Mouse (Mus musculus) kidney, adult 8-10 months (tissue): ENCODE measurements around the gene Angptl8.

Experiments used
- DNase-seq, 2 experiments: peaks; one replicate each; pipeline ENCODE4 v3.0.0; 2022

The Angptl8 gene

DNA sequence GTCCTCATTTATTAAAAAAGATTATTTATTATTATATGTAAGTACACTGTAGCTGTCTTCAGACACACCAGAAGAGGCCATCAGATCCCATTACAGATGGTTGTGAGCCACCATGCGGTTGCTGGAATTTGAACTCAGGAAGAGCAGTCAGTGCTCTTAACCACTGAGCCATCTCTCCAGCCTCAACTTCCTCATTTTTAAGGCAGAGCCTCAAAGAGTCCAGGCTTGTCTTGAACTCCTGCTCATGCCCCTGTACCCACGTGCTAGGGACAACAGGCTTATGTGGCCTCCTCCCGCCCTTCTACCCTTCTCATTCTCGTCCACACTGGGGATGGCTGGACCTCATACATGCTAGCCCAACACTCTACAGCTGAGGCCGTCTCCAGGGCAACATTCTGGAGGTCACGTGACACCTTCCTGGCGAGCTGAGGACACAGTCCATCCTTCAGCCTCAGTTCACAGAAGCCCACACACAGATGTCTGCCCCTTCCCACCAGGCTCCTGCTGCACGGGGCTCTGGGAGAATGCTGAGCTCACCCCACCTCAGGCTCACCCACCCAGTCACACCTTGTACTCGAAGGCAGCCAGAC lies 18.5 kb upstream of the Angptl8 start:
- no peak for DNase-seq

DNA sequence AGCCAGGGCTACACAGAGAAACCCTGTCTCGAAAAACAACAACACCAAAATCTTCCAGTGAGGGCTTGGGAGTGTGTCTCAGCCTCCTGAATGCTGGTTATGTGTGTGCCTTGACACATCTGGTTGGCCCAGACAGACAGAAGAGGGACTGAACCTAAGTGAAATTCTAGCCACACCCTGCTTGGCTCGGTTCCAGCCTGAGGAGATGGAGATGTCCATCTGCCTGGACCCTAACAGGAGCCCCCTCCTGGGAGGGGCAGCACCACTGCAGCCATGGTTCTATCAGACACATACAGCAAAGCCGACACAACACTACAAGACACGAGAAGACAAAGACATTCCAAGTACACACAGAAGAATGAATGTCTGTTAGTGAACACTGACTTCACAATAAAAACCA lies 17.2 kb upstream of the Angptl8 start:
- DNase-seq = no peak

GRCm38 (mm10) chr9:21818561-21818960 lies 16.7 kb upstream of the Angptl8 start:
- no peak for DNase-seq

GRCm38 (mm10) chr9:21819181-21819729 lies 16.1 kb upstream of the Angptl8 start:
- DNase-seq = no peak

- DNase-seq = no peak
Measured at GRCm38 (mm10) chr9:21820183-21820582, 15.1 kb upstream of the Angptl8 start.

DNA sequence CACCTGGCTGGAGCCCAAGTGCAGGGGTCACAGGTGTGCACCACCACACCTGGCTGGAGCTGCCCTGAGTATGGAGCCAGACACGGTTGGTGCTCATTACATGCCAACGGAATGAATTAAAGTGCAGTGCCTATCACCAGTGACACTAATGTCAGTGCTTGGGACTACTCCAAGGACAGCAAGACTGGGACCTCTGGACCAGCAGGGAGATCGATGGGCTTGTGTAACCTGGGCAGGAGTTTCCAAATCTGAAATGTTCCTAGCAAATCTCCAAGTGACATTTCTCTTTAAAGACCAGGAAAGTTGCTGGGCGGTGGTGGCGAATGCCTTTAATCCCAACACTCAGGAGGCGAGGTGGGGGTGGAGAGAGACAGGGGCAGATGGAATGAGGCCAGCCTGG lies 12.6 kb upstream of the Angptl8 start:
- DNase-seq = no peak

DNA sequence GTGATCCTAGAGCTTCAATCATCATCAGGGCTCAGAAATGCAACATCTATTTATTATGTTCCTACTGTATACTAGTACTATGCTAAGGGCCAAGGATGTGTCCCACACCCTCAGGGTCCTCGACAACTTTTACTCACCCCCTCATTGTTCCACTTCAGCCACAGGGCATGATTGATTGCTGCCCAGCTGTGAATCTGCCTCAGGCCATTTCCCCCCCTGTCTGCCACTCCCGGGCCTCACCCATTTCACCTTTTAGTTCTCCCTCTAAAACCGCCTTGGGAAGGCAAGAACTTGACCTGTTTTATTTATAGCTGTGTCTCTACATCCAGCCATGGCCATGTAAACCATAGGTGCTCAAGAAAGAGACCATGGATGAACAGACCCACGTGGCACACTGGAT lies 11.4 kb upstream of the Angptl8 start:
- no peak for DNase-seq

- DNase-seq = no peak
Measured at GRCm38 (mm10) chr9:21824366-21824765, 10.9 kb upstream of the Angptl8 start.

- DNase-seq = no peak
Measured at GRCm38 (mm10) chr9:21829834-21830460, 5.4 kb upstream of the Angptl8 start.

GRCm38 (mm10) chr9:21830461-21830850 lies 4.9 kb upstream of the Angptl8 start:
- no peak for DNase-seq

DNA sequence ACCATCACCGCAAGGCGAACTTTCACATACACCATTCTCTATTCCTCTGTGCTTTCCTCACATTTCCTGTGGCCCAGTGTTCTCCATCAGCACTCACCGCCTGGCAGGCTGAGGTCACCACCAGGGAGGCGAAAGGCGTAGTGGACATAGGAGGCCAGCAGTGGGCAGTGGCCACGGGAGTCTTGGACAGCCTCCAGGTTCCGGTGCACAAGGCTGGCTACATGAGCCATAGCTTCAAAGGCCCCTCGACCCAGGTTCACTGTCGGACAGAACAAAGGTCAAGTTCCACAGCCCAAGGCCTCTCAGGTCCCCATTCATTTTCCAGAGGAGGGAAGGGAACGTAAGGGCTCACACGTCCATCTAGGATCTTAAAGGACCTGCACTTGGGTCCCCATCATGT lies 4.4 kb upstream of the Angptl8 start:
- DNase-seq = peak; percentile 64 to 73

DNA sequence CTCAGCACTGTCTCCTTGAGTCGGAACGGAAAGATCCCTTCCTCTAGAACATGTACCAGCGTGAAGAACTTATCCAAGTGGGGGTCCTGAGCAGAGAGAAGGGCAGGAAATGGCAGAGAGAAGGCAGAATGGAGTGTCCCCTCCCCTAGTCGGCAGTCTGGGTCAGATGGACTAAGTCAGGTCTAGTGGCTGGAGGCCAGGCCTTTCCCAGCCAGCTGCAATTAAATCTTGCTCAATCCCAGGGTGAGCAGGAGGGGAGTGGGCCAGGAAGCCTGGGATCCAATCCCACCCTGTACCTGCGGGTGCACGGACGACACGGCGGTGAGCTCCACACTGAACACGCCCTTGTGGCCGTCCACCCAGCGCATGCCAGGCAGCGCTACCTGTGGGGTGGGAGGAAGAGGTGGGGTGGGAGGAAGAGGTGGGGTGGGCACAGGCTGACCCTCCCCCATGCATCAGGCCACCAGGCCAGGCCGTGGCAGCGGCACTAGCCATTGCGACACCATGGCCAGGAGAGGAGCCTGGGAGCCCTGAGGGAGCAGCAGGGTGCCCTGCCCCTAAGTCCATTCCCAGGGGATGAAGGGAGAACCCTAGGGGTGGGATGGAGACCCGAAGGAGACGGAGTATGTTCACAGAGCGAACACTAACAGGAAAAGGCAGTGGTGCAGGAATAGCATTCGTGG lies 3.6 kb upstream of the Angptl8 start:
- DNase-seq = no peak

DNA sequence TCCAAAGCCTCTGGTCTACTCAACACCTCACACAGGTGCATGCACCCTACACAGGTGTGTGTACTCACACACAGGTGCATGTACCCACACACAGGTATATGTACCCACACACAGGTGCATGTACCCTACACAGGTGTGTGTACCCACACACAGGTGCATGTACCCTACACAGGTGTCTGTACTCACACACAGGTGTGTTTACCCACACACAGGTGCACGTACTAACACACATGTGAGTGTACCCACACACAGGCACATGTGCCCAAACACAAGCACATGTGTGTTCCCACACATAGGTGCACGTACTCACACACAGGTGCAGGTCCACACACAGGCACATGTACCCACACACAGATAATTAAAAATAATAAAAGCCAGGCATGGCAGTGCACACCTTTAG lies 2.4 kb downstream of the Angptl8 start:
- DNase-seq = no peak

DNA sequence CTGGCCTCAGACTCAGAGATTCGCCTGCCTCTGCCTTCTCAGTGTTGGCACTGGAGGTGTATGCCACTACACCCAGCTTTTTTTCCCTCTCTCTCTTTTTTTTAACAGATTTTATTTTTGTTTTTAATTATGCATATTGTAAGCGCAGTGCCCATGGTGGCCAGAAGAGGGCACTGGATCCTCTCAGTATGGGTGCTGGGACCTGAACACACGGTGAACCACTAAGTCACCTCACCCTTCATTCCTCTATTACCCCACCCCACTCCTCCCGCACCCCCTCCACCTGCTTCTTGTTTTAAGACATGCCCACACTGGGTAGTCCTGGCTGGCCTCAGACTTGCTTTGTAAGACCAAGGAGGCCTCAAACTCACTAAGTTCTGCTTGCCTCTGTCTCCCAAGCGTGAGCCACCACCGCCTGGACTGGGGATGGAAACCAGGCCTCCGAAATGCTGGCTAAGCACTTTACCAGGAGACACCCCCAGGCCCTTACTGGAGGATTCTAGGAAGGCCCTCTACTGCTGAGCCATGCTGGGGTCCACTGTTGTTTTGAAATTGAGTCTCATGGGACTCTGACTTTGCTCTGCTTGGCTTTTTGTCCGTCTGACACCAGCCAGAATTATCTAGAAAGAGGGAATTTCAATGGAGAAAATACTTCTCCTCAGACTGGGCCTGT lies 4.9 kb downstream of the Angptl8 start:
- DNase-seq = peak in 1 of 2 experiments; percentile 69

DNA sequence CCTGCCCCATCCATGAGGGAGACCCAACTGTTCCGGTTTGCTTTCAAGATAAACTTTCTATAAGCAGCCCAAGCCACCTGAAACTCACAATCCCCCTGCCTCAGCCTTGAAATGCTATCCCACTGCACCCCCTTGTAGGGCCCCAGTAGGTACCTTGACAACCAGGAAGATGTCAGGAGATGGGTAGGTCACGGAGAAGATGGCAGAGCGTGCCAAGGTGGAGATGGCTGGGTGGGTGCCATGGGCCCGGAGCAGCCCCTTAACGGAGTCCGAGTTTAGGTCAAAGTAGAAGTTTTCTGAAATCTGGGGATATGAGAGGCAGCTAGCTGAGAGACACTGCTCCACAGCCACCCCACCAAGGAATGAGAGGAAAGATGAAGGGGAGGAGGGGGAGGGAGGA lies 6.0 kb downstream of the Angptl8 start:
- no peak for DNase-seq

- DNase-seq = peak; percentile 33 to 40
Measured at GRCm38 (mm10) chr9:21842391-21842790, 7.1 kb downstream of the Angptl8 start.

GRCm38 (mm10) chr9:21843086-21843485 lies 7.8 kb downstream of the Angptl8 start:
- no peak for DNase-seq

DNA sequence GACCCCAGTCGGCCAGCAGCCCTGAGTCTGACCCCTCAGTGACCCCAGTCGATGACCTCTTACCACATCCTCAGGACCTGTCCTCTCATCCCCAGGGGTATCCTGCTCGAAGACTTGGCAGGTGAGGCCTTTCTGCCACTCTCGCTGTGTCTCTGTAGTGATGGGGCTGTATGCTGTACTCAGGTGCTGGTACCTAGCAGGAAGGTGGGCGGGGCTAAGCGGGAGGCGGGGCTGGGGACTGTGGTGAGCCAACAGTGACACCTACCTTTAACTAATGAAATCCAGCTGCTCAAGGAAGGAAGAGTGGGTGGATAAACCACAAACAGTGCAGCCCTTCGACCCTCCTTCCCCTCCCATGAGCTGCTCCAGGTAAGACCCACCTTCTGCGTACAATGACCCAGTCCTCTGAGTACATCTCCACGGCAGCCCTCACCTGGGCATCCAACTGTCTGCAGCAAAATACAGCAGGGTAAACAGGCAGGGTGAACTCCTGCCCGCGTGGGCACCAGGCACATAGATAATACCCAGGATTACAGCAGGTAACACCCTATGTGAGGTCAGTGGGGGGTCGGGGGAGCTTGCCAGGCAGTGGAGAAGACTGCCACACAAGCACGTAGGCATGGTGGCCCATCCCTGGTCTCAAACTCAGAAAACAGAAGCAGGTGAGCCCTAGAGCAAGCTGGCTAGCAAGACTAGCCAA lies 10.2 kb downstream of the Angptl8 start:
- DNase-seq = peak in 1 of 2 experiments; percentile 43

DNA sequence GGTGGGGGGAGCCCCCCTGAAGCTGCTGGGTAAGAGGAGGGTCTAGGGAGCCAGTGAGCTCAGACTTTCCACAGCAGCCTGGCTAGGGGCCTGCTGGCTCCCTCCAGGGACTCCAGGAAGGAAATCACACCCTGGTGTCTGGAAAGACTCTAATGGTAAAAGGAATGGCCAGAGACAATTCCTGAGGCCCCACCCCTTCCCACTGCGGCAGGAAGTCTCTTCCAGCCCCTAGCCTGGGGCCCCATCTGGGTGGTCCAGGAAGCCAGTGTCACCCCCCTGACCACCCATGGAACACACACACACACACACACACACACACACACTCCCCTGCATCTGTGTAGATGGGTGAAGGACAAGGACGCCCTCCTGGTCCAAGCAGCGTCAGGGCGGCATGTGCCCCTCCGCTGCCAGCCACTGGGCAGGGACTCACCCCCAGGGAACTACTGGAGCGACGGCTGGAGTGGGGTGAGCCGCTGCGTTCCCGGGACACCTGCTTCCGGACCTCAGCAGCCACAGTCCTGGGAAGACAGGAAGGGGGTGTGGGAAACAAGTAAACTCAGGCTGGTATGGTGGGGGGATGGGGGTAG lies 11.5 kb downstream of the Angptl8 start:
- peak; percentile 65 to 72 for DNase-seq

DNA sequence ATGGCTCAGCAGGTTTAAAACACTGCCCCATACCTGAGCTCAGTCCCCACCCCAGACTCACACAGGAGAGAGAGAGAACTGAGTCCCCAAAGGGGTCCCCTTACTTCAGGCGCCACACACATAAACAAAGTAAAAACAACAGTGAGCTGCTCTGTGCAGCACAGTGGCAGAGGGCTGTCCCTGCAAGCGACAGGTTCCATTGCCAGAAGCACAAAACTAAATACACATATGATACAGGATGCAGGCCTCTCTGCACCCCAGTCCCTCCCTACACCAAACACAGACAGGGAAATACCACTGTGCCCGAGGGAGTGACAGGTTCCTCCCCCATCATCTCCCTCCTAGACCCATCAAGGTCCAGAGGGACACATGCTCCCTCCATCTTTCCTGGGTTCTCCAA lies 12.1 kb downstream of the Angptl8 start:
- no peak for DNase-seq

DNA sequence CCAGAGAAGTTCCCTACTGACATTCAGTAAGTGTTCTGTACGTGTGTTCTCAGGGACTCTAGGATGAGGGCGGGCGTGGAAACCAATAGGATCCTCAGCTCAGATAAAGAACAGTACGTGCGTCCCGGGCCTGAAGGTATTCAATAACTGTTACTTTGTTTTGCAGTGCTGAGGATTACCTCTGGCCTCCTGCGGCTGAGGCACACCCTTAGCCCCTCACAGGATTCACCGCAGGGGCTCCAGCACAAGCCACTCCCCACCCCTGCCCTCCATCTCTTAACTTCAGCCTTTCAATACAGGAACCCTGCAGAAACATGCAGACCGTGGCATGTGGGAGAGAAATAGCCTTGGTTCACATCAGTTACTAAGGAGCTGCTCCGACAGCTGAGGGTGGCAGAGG lies 12.6 kb downstream of the Angptl8 start:
- no peak for DNase-seq
